Mouse (Mus musculus) heart, embryonic 16.5 days (tissue): Measurements from ENCODE around the gene Ifi211. TPM values are rescaled to one million over a fixed set of nuclear protein-coding genes. Genes with fewer than 3 reads are reported as not detected.
"Not testable (repeated sequence)": the region's sequence is repeated elsewhere in the genome, so short reads cannot be mapped to it uniquely, and the experiment has no call there.

ENCODE experiments used
- ATAC-seq: fragments of 200-750 bp; cut with Nextera tagmentation; replicated peaks from 2 replicates; pipeline ENCODE4 v1.8.0; 2017; ENCODE audit warnings: moderate number of reproducible peaks; ENCODE audit not compliant: insufficient read depth, low FRiP score; ENCODE audit errors: extremely low read depth
- H3K27ac ChIP-seq: fragments of 300-500 bp; sonication (generic); 2 replicates; pipeline ENCODE4 v1.5.1; 2014; ENCODE audit warnings: mild to moderate bottlenecking, low read length, control low read depth, moderate library complexity
- H3K27me3 ChIP-seq: fragments of 300-500 bp; sonication (generic); 2 replicates; pipeline ENCODE4 v1.6.1; 2014; ENCODE audit warnings: low read length, mixed read lengths; ENCODE audit not compliant: control insufficient read depth, insufficient read depth
- H3K36me3 ChIP-seq: fragments of 300-500 bp; sonication (generic); 2 replicates; pipeline ENCODE4 v1.6.1; 2014; ENCODE audit not compliant: control insufficient read depth, insufficient read depth
- H3K4me1 ChIP-seq: fragments of 300-500 bp; sonication (generic); 2 replicates; pipeline ENCODE4 v1.6.1; 2014; ENCODE audit warnings: low read length, mixed read lengths; ENCODE audit not compliant: control insufficient read depth, insufficient read depth
- H3K4me2 ChIP-seq: fragments of 300-500 bp; sonication (generic); 2 replicates; pipeline ENCODE4 v1.6.1; 2014; ENCODE audit warnings: low read depth, mild to moderate bottlenecking, control low read depth, low read length
- H3K4me3 ChIP-seq: fragments of 300-500 bp; sonication (generic); 2 replicates; pipeline ENCODE4 v1.5.1; 2014; ENCODE audit warnings: mild to moderate bottlenecking, control low read depth, low read length
- H3K9ac ChIP-seq: fragments of 300-500 bp; sonication (generic); 2 replicates; pipeline ENCODE4 v1.6.1; 2014; ENCODE audit warnings: low read length, control low read depth
- H3K9me3 ChIP-seq: fragments of 300-500 bp; sonication (generic); replicated peaks from 2 replicates; pipeline ENCODE4 v1.6.1; 2016; ENCODE audit warnings: low read length; ENCODE audit not compliant: control insufficient read depth
- WGBS: fragments of 180-500 bp; shearing (Covaris S2); extraction: QIAGEN DNeasy Blood & Tissue Kit; methylation state at CpG from one replicate; pipeline ENCODE4 v1.1.7; 2014; 5-methylcytosine and 5-hydroxymethylcytosine counted together
- polyA plus RNA-seq: library from polyadenylated mRNA; unstranded; fragments of >200 nt; fragmentation: Nextera tagmentation; extraction: Ambion mirVana; gene quantifications from 2 replicates; pipeline ENCODE4 v1.2.1, GENCODE M21; 2015

Ifi211 gene
- polyA plus RNA-seq, 1 experiment from 2014 or later, result 4.2 TPM

DNA sequence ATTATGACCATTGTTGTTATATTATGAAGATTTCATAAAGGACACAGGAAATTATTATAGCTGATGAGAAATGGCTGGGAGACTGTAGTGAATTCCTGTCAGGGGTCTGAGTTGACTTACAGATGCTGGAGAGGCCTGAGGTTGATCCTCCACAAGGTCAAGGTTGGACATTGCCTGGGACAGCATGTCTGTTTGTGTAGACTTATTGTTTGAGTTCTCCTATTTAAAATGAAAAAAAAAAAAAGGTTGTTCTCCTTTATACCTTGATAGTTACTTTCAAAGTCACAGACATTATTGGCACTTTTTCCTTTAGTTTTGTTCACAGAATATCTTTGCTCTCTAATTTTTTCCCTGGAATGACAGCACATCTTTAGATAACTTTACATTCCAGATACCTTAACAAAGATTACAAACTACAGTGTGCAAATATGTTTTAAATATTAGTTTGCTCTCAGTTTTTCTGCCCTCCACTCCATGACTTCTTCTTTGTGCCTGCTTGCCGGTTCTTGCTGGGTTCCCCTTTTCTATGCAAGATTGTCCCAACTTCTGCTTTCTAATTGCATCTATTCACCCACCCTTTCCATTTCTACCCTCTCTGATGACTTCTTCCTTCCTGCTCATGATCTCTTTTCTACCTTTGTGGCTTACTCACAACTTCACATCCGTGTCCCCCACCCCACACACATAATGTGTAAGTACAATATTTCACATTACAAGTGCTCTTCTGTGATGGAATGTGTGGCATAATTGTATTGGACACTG, 25.6 kb downstream of the Ifi211 start:
- not testable (repeated sequence) for H3K9ac ChIP-seq, H3K4me1 ChIP-seq, H3K4me2 ChIP-seq, H3K27me3 ChIP-seq, H3K36me3 ChIP-seq, H3K4me3 ChIP-seq, ATAC-seq, H3K27ac ChIP-seq, H3K9me3 ChIP-seq
- WGBS, result 63% methylated on average over 1 of the region's 2 CpGs

- WGBS, result 57% methylated on average over 3 of the region's 3 CpGs
- H3K4me1 ChIP-seq, H3K36me3 ChIP-seq, H3K4me3 ChIP-seq, H3K9me3 ChIP-seq, H3K9ac ChIP-seq, H3K27me3 ChIP-seq, H3K27ac ChIP-seq, H3K4me2 ChIP-seq: not testable (repeated sequence)
- ATAC-seq, result 0 out of 2 replicates have a peak, but pooled peaks have one; percentile 41
Measured at GRCm38 (mm10) chr1:173880004-173880666, 32.7 kb downstream of the Ifi211 start.

DNA sequence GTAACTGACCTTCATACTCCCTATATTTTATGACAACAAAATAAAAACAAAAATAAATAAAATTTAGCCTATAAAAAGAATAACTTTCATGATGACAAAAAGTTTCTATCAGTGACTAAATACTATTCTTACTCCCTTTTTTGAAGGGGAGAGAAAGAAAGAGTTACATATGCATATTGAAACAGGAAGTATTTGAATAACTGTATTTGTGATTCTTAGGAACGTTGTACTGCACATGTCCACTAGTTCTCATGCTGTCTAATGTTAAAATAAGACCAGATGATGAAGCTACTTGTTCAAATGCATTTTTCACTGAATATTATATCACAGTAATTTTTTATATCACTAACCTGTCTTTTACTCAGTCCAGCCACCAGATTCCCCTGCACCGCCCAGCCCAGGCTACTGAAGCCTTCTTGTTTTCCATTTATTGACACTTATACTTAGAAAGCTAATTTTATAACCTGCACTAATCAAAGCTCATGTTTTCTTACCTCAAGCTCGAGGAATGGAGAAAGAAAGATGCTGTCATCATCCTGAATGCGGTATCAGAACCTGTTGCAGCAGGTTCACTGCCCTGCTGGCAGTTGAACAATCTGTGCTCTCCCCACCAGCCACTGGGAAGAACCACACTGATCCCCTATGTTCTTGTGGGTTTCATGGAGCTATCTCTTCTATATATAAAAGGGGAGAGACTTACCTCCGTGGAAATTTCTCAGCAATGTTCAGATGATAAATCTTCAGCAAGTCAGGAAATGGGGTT, 33.4 kb downstream of the Ifi211 start:
- WGBS, result 58% methylated on average over 5 of the region's 5 CpGs
- H3K9ac ChIP-seq, H3K9me3 ChIP-seq, H3K27ac ChIP-seq, H3K36me3 ChIP-seq, H3K4me1 ChIP-seq, ATAC-seq, H3K4me2 ChIP-seq, H3K27me3 ChIP-seq: not testable (repeated sequence)
- H3K4me3 ChIP-seq, result 0 out of 2 replicates have a peak overlapping the region, but pooled peaks have one; percentile 26

- H3K4me3 ChIP-seq, H3K27me3 ChIP-seq, H3K27ac ChIP-seq, H3K36me3 ChIP-seq, ATAC-seq, H3K9me3 ChIP-seq, H3K9ac ChIP-seq, H3K4me2 ChIP-seq, H3K4me1 ChIP-seq: not testable (repeated sequence)
- 82% methylated on average over 6 of the region's 6 CpGs for WGBS
Measured at GRCm38 (mm10) chr1:173878264-173878663, 34.6 kb downstream of the Ifi211 start.

- not testable (repeated sequence) for H3K4me2 ChIP-seq, H3K4me3 ChIP-seq
- WGBS, result 74% methylated on average over 1 of the region's 1 CpGs
Measured at GRCm38 (mm10) chr1:173877125-173877524, 35.7 kb downstream of the Ifi211 start.

GRCm38 (mm10) chr1:173868586-173868985, 44.3 kb downstream of the Ifi211 start:
- H3K4me2 ChIP-seq, H3K4me3 ChIP-seq, ATAC-seq, H3K4me1 ChIP-seq, H3K36me3 ChIP-seq, H3K27ac ChIP-seq, H3K9ac ChIP-seq, H3K9me3 ChIP-seq, H3K27me3 ChIP-seq: not testable (repeated sequence)
- 70% methylated on average over 1 of the region's 1 CpGs for WGBS

More at GRCm38 (mm10) chr1:173877125-173877524, 35.7 kb downstream of the Ifi211 start:
- not testable (repeated sequence) for H3K9ac ChIP-seq, ATAC-seq, H3K27me3 ChIP-seq, H3K36me3 ChIP-seq, H3K4me1 ChIP-seq, H3K9me3 ChIP-seq, H3K27ac ChIP-seq

DNA sequence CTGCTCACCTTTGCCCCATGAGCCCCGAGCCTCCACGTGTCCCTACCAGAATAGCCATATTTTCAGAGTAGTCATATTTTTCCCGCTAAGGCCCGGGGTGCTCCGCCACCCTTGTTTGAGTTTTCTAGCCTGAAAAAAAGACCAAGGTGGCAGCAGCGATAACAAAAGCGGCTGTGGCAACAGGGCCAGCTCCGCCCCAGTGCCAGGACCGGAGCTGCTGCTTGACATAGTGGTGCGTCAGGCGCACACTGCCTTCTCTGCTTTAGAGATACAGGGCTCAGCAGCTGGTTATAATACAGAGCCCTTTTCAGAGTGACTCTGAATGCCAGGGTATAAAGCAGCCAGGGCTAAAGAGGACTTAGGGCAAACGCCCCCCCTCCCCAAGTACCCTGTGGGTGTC, 46.3 kb downstream of the Ifi211 start:
- no peak overlapping the region for H3K27ac ChIP-seq
- ATAC-seq, result no peak
- H3K4me1 ChIP-seq, result no peaks in the 10 kb centered on the region

GRCm38 (mm10) chr1:173853711-173854110, 59.1 kb downstream of the Ifi211 start:
- not testable (repeated sequence) for H3K4me2 ChIP-seq, H3K4me3 ChIP-seq, H3K27me3 ChIP-seq, H3K9me3 ChIP-seq, H3K27ac ChIP-seq, H3K36me3 ChIP-seq, H3K4me1 ChIP-seq, H3K9ac ChIP-seq, ATAC-seq

More for the DNA sequence above, 46.3 kb downstream of the Ifi211 start:
- H3K27me3 ChIP-seq, result no peaks in the 10 kb centered on the region
- H3K9ac ChIP-seq, result no peak overlapping the region
- H3K36me3 ChIP-seq, result no peaks in the 10 kb centered on the region
- H3K9me3 ChIP-seq, result no peaks in the 10 kb centered on the region; the same call in 1 of the 2 replicates
- 77% methylated on average over 12 of the region's 12 CpGs for WGBS
- no peak overlapping the region for H3K4me2 ChIP-seq
- H3K4me3 ChIP-seq, result no peak overlapping the region

DNA sequence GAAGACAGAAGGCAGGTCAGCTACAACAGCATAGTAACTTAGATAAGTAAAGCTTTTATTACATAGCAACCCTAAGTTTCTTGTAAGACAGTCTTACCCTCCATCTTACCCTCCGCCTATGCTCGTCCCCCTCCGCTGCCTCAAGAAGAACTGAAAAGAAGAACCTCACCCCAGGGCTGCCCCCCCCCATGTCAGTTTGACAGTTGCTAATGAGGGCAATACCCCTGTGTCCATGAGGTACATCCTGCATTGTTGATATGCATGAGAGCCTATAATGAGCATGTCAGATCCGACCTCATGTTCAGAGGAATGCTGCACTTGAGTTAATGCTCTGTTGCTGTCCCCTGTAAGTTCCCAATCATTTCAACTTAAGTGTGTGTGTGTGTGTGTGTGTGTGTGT, 60.0 kb downstream of the Ifi211 start:
- WGBS, result 62% methylated on average over 4 of the region's 4 CpGs
- H3K4me1 ChIP-seq, result not testable (repeated sequence)

More for the DNA sequence above, 60.0 kb downstream of the Ifi211 start:
- H3K27me3 ChIP-seq, H3K27ac ChIP-seq, H3K4me3 ChIP-seq, H3K9ac ChIP-seq, ATAC-seq, H3K9me3 ChIP-seq, H3K4me2 ChIP-seq, H3K36me3 ChIP-seq: not testable (repeated sequence)
